Mouse (Mus musculus): Measurements from ENCODE around the gene Gm20661. TPM values are rescaled to one million over a fixed set of nuclear protein-coding genes. Genes with fewer than 3 reads are reported as not detected.

The Gm20661 gene
- total RNA-seq, 1 experiment from 2014 or later: not detected

Other genes starting within 250 kb of the Gm20661 start
- gene Rbm5, start 212.1 kb upstream of the Gm20661 start, total RNA-seq (2017): 662 and 675 TPM in 2 replicates
- gene Rbm6, start 109.8 kb upstream of the Gm20661 start, total RNA-seq (2017): 178 and 218 TPM in 2 replicates
- gene Mon1a, start 94.9 kb upstream of the Gm20661 start, total RNA-seq (2017): 18.4 and 20.3 TPM in 2 replicates
- 0.25 and 3.0 TPM in 2 replicates for gene Mst1r, start 76.2 kb upstream of the Gm20661 start, total RNA-seq (2017)
- not detected in 2 replicates for gene Actl11, start 54.6 kb upstream of the Gm20661 start, total RNA-seq (2017)
- gene Camkv, start 47.4 kb upstream of the Gm20661 start, total RNA-seq (2017): not detected in 2 replicates
- 1.9 and 5.3 TPM in 2 replicates for gene Traip, start 32.9 kb upstream of the Gm20661 start, total RNA-seq (2017)
- 177 and 211 TPM in 2 replicates for gene Uba7, start 7.6 kb upstream of the Gm20661 start, total RNA-seq (2017)
- 2.9 and 4.2 TPM in 2 replicates for gene Inka1, start 2.8 kb downstream of the Gm20661 start, total RNA-seq (2017)
- 0.98 TPM in 1 of 2 replicates, not detected in the other for gene Cdhr4, start 9.4 kb downstream of the Gm20661 start, total RNA-seq (2017)
- 4.9 TPM in 1 of 2 replicates, not detected in the other for gene Gm20662, start 13.3 kb downstream of the Gm20661 start, total RNA-seq (2017)
- 230 and 268 TPM in 2 replicates for gene Ip6k1, start 19.4 kb downstream of the Gm20661 start, total RNA-seq (2017)
- 11.2 and 13.1 TPM in 2 replicates for gene Gmppb, start 66.2 kb downstream of the Gm20661 start, total RNA-seq (2017)
- gene Amigo3, start 70.1 kb downstream of the Gm20661 start, total RNA-seq (2017): 3.6 and 4.5 TPM in 2 replicates
- gene Mst1, start 97.4 kb downstream of the Gm20661 start, total RNA-seq (2017): not detected in 2 replicates
- 62.7 and 90.3 TPM in 2 replicates for gene Rnf123, start 100.3 kb downstream of the Gm20661 start, total RNA-seq (2017)
- 74.5 and 116 TPM in 2 replicates for gene Apeh, start 111.5 kb downstream of the Gm20661 start, total RNA-seq (2017)
- 0.12 and 0.23 TPM in 2 replicates for gene Bsn, start 207.3 kb downstream of the Gm20661 start, total RNA-seq (2017)

Data from neutrophil, adult 5-6 weeks (primary cell).